Mouse (Mus musculus) small intestine, adult 2 months (tissue): ENCODE results near the gene Bicd2. TPM values are rescaled to one million over a fixed set of nuclear protein-coding genes. Genes with fewer than 3 reads are reported as not detected.

Source experiments
- H3K27ac ChIP-seq: fragments of 200-500 bp; 2 replicates; pipeline ENCODE4 v1.5.1; 2012; ENCODE audit warnings: low read depth, low read length, control low read depth, inconsistent platforms; ENCODE audit not compliant: insufficient read depth
- H3K27me3 ChIP-seq: fragments of 200-500 bp; 2 replicates; pipeline ENCODE4 v1.6.1; 2012; ENCODE audit warnings: mild to moderate bottlenecking, moderate library complexity, low read length, inconsistent platforms; ENCODE audit not compliant: control insufficient read depth, insufficient read depth
- H3K36me3 ChIP-seq: fragments of 200-500 bp; 2 replicates; pipeline ENCODE4 v1.6.1; 2012; ENCODE audit warnings: mild to moderate bottlenecking, low read length, control low read depth, inconsistent platforms; ENCODE audit not compliant: control insufficient read depth, insufficient read depth
- H3K4me1 ChIP-seq: fragments of 200-500 bp; 2 replicates; pipeline ENCODE4 v1.6.1; 2012; ENCODE audit warnings: low read length, inconsistent platforms, mixed read lengths; ENCODE audit not compliant: control insufficient read depth, insufficient read depth, insufficient read length
- H3K4me3 ChIP-seq: fragments of 200-500 bp; 2 replicates; pipeline ENCODE4 v1.5.1; 2012; ENCODE audit warnings: low read depth, mild to moderate bottlenecking, control low read depth, inconsistent platforms, low read length, moderate library complexity
- CTCF ChIP-seq: fragments of 200-500 bp; IDR thresholded peaks from 2 replicates; pipeline ENCODE4 v1.5.1; 2012; ENCODE audit warnings: low read depth, mild to moderate bottlenecking, control low read depth, inconsistent platforms, low read length, moderate library complexity, mixed read lengths; ENCODE audit not compliant: insufficient replicate concordance, insufficient read length; ENCODE audit errors: extremely low read depth
- POLR2A ChIP-seq: fragments of 200-500 bp; IDR thresholded peaks from 2 replicates; pipeline ENCODE4 v1.6.1; 2012; ENCODE audit warnings: low read depth, mild to moderate bottlenecking, control low read depth, inconsistent platforms, low read length, moderate library complexity
- WGBS: fragments of 180-500 bp; shearing (Covaris S2); methylation state at CpG from one replicate; pipeline ENCODE4 v1.1.7; 2018; 5-methylcytosine and 5-hydroxymethylcytosine counted together
- polyA plus RNA-seq: library from polyadenylated mRNA; depleted of rRNA; stranded (reverse); fragments of >200 nt; gene quantifications from 2 replicates; pipeline ENCODE4 v1.2.3, GENCODE M21; 2012; rRNA removed

The Bicd2 gene
- polyA plus RNA-seq, 1 experiment, result 7.9 TPM

- TF ChIP-seq CTCF, result no peak
- TF ChIP-seq POLR2A, result no peak
- H3K4me1 ChIP-seq, result peaks cover 4% of the 10 kb centered on the region; the same call in 1 of the 2 replicates
- peaks cover 10% of the 10 kb centered on the region; the same call in 1 of the 2 replicates for H3K36me3 ChIP-seq
- H3K27me3 ChIP-seq, result no peaks in the 10 kb centered on the region
- no peak overlapping the region for H3K4me3 ChIP-seq
- 67% methylated on average over 1 of the region's 1 CpGs for WGBS
- H3K27ac ChIP-seq, result no peak overlapping the region; the same call in 1 of the 2 replicates
Measured at GRCm38 (mm10) chr13:49428042-49428675, 86.8 kb downstream of the Bicd2 start.

GRCm38 (mm10) chr13:49430529-49430928 is 89.1 kb downstream of the Bicd2 start:
- no peaks in the 10 kb centered on the region for H3K27me3 ChIP-seq
- peaks cover 4% of the 10 kb centered on the region; the same call in 1 of the 2 replicates for H3K4me1 ChIP-seq
- H3K36me3 ChIP-seq, result peaks cover 14% of the 10 kb centered on the region
- WGBS, result 40% methylated on average over 4 of the region's 4 CpGs
- H3K4me3 ChIP-seq, result no peak overlapping the region
- no peak for TF ChIP-seq CTCF
- TF ChIP-seq POLR2A, result no peak
- no peak overlapping the region for H3K27ac ChIP-seq

GRCm38 (mm10) chr13:49433268-49434029 is 92.1 kb downstream of the Bicd2 start:
- H3K4me3 ChIP-seq, result no peak overlapping the region
- TF ChIP-seq POLR2A (no peak), CTCF (no peak)
- no peak overlapping the region for H3K27ac ChIP-seq
- H3K36me3 ChIP-seq, result peaks cover 31% of the 10 kb centered on the region
- peaks cover 4% of the 10 kb centered on the region; the same call in 1 of the 2 replicates for H3K4me1 ChIP-seq
- WGBS, result 91% methylated on average over 2 of the region's 2 CpGs
- no peaks in the 10 kb centered on the region for H3K27me3 ChIP-seq

GRCm38 (mm10) chr13:49435745-49436144 is 94.4 kb downstream of the Bicd2 start:
- H3K4me3 ChIP-seq, result no peak overlapping the region
- no peak for TF ChIP-seq CTCF
- TF ChIP-seq POLR2A, result no peak
- peaks cover 35% of the 10 kb centered on the region for H3K36me3 ChIP-seq
- no peaks in the 10 kb centered on the region for H3K4me1 ChIP-seq
- 63% methylated on average over 1 of the region's 1 CpGs for WGBS
- no peak overlapping the region for H3K27ac ChIP-seq
- H3K27me3 ChIP-seq, result no peaks in the 10 kb centered on the region

GRCm38 (mm10) chr13:49436170-49436569 is 94.8 kb downstream of the Bicd2 start:
- no peaks in the 10 kb centered on the region for H3K4me1 ChIP-seq
- peaks cover 35% of the 10 kb centered on the region for H3K36me3 ChIP-seq
- TF ChIP-seq POLR2A (no peak), CTCF (no peak)
- 71% methylated on average over 4 of the region's 4 CpGs for WGBS
- no peak overlapping the region for H3K27ac ChIP-seq
- no peak overlapping the region for H3K4me3 ChIP-seq
- H3K27me3 ChIP-seq, result no peaks in the 10 kb centered on the region

Other genes with a start within 250 kb of the Bicd2 start
- gene Wnk2, start 193.6 kb upstream of the Bicd2 start, polyA plus RNA-seq, result 18.4 and 19.5 TPM in 2 replicates
- 53.6 and 84.7 TPM in 2 replicates for gene Ninj1, start 154.1 kb upstream of the Bicd2 start, polyA plus RNA-seq
- gene Card19, start 125.5 kb upstream of the Bicd2 start, polyA plus RNA-seq, result 107 and 237 TPM in 2 replicates
- gene Susd3, start 92.9 kb upstream of the Bicd2 start, polyA plus RNA-seq, result 3.2 and 5.1 TPM in 2 replicates
- 1.4 and 2.2 TPM in 2 replicates for gene Fgd3, start 21.3 kb upstream of the Bicd2 start, polyA plus RNA-seq
- gene Ippk, start 79.7 kb downstream of the Bicd2 start, polyA plus RNA-seq, result 2.6 TPM in 2 replicates
- not detected in 2 replicates for gene Tes3-ps, start 151.7 kb downstream of the Bicd2 start, polyA plus RNA-seq
- gene Ecm2, start 163.2 kb downstream of the Bicd2 start, polyA plus RNA-seq, result 0.17 and 0.19 TPM in 2 replicates
- 0.06 and 0.18 TPM in 2 replicates for gene Aspn, start 202.9 kb downstream of the Bicd2 start, polyA plus RNA-seq
- not detected in 2 replicates for gene Omd, start 240.9 kb downstream of the Bicd2 start, polyA plus RNA-seq